Comparison of ENCODE assay signal across 22 mouse cellular contexts in genomic region chr11:99514098-99514497, GRCm38 (mm10). TPM values are rescaled to one million over a fixed set of nuclear protein-coding genes. Genes with fewer than 3 reads are reported as not detected.
DNase-seq lines count a peak whose midpoint lies in the region; ATAC-seq and TF ChIP-seq lines count a peak whose summit lies in the region.
"Had no signal": no experiment of that assay in that cellular context is flagged by ENCODE, and none has a peak within 500 bp of the region (broad histone marks: within the 10 kb centered on the region; RNA-seq: fewer than 3 reads in every experiment).

No protein-coding gene starts in this region.

- DNase-seq in kidney, postnatal 10 days, result peak; percentile 8
- DNase-seq in kidney, postnatal 4 days, result no peak
- DNase-seq in lung, embryonic 14.5 days, result peak; percentile 58
- no peak for DNase-seq in gastrocnemius, postnatal 36 days
- DNase-seq in embryo, embryonic 9.5 days (ENCODE audit: extremely low spot score), result no peak
- DNase-seq: cerebellum, adult 2 months; cerebellum, postnatal 36 days; gastrocnemius, postnatal 10 days; heart, adult 2 months; heart, postnatal 36 days; kidney, postnatal 25 days had no signal

- H3K4me3 ChIP-seq in intestine, embryonic 16.5 days (ENCODE audit: low read length), result no peak overlapping the region
- H3K4me3 ChIP-seq in lung, embryonic 14.5 days (ENCODE audit: low read depth, low read length), result no peak overlapping the region
- H3K4me3 ChIP-seq in stomach, embryonic 14.5 days (ENCODE audit: low read depth, low read length), result no peak overlapping the region
- H3K4me3 ChIP-seq: forebrain, embryonic 12.5 days; heart, adult 2 months; neural tube, embryonic 15.5 days had no signal

- intact Hi-C loops in gastrocnemius, postnatal 36 days (cut with DNase I), result no loop called here

- no peaks in the 10 kb centered on the region for H3K36me3 ChIP-seq in intestine, embryonic 16.5 days (ENCODE audit: control insufficient read depth, insufficient read depth, low read length)
- no peaks in the 10 kb centered on the region for H3K36me3 ChIP-seq in lung, embryonic 14.5 days (ENCODE audit: insufficient read depth)
- H3K36me3 ChIP-seq in stomach, embryonic 14.5 days (ENCODE audit: control insufficient read depth, insufficient read depth, low read length), result no peaks in the 10 kb centered on the region
- H3K36me3 ChIP-seq: forebrain, embryonic 12.5 days; neural tube, embryonic 15.5 days had no signal

- peak; percentile 52; the same call in 1 of the 2 replicates for ATAC-seq in intestine, embryonic 16.5 days
- 0 out of 2 replicates have a peak, but pooled peaks have one; percentile 17 for ATAC-seq in lung, embryonic 14.5 days (ENCODE audit: insufficient read depth)
- peak; percentile 67; the same call in 1 of the 2 replicates for ATAC-seq in stomach, embryonic 14.5 days (ENCODE audit: insufficient number of reproducible peaks, insufficient read depth, low FRiP score, low read depth)
- ATAC-seq: hindbrain, embryonic 16.5 days; midbrain, embryonic 16.5 days had no signal

- no peaks in the 10 kb centered on the region for H3K27me3 ChIP-seq in intestine, embryonic 16.5 days (replicated peaks; ENCODE audit: control insufficient read depth, insufficient read depth, low read length)
- no peaks in the 10 kb centered on the region for H3K27me3 ChIP-seq in lung, embryonic 14.5 days (ENCODE audit: insufficient read depth, low read length)
- no peaks in the 10 kb centered on the region for H3K27me3 ChIP-seq in stomach, embryonic 14.5 days (ENCODE audit: control insufficient read depth, insufficient read depth, low read length)
- H3K27me3 ChIP-seq: forebrain, embryonic 12.5 days; neural tube, embryonic 15.5 days had no signal

- no peak overlapping the region for H3K4me2 ChIP-seq in intestine, embryonic 16.5 days (ENCODE audit: low read depth, low read length)
- H3K4me2 ChIP-seq in lung, embryonic 14.5 days, result no peak overlapping the region
- no peak overlapping the region for H3K4me2 ChIP-seq in stomach, embryonic 14.5 days (replicated peaks; ENCODE audit: low read depth, low read length)
- H3K4me2 ChIP-seq: forebrain, embryonic 12.5 days; liver, embryonic 11.5 days; neural tube, embryonic 15.5 days had no signal

- no peak overlapping the region for H3K9ac ChIP-seq in intestine, embryonic 16.5 days (ENCODE audit: low read depth, low read length)
- no peak overlapping the region for H3K9ac ChIP-seq in lung, embryonic 14.5 days
- no peak overlapping the region for H3K9ac ChIP-seq in stomach, embryonic 14.5 days (replicated peaks; ENCODE audit: low read depth, low read length)
- H3K9ac ChIP-seq: forebrain, embryonic 12.5 days; neural tube, embryonic 15.5 days had no signal

- H3K9me3 ChIP-seq in intestine, embryonic 16.5 days (ENCODE audit: control insufficient read depth, low read length), result no peaks in the 10 kb centered on the region
- H3K9me3 ChIP-seq in lung, embryonic 14.5 days (ENCODE audit: low read depth, low read length), result no peaks in the 10 kb centered on the region
- no peaks in the 10 kb centered on the region for H3K9me3 ChIP-seq in stomach, embryonic 14.5 days (ENCODE audit: control insufficient read depth, low read depth, low read length)
- H3K9me3 ChIP-seq: forebrain, embryonic 12.5 days; neural tube, embryonic 15.5 days had no signal

- TF ChIP-seq CTCF in lung, embryonic 14.5 days (IDR thresholded peaks at IDR 0.05; ENCODE audit: low read depth), result no peak

- H3K4me1 ChIP-seq in intestine, embryonic 16.5 days (ENCODE audit: control insufficient read depth, insufficient read depth, low read length), result no peaks in the 10 kb centered on the region
- H3K4me1 ChIP-seq in lung, embryonic 14.5 days (ENCODE audit: insufficient read depth), result no peaks in the 10 kb centered on the region
- H3K4me1 ChIP-seq in stomach, embryonic 14.5 days (ENCODE audit: control insufficient read depth, insufficient read depth, low read length), result no peaks in the 10 kb centered on the region
- H3K4me1 ChIP-seq: forebrain, embryonic 12.5 days; neural tube, embryonic 15.5 days had no signal

- WGBS in intestine, embryonic 16.5 days, result 63% methylated on average over 8 of the region's 8 CpGs
- WGBS in lung, embryonic 14.5 days, result 60% methylated on average over 8 of the region's 8 CpGs
- 62% methylated on average over 8 of the region's 8 CpGs for WGBS in stomach, embryonic 14.5 days

- no peak overlapping the region for H3K27ac ChIP-seq in intestine, embryonic 16.5 days (ENCODE audit: low read length)
- H3K27ac ChIP-seq in lung, embryonic 14.5 days (ENCODE audit: low read depth), result peak overlapping the region; percentile 51
- peak overlapping the region; percentile 34; the same call in 1 of the 2 replicates for H3K27ac ChIP-seq in stomach, embryonic 14.5 days (ENCODE audit: low read length)
- H3K27ac ChIP-seq: forebrain, embryonic 12.5 days; heart, adult 2 months; neural tube, embryonic 15.5 days had no signal

RNA-seq across cellular contexts. Expression of gene Krt39, which starts 7.0 kb away (rescaled TPM):
- not detected in 2 replicates for polyA plus RNA-seq in intestine, embryonic 16.5 days (2015; fragmentation: Nextera tagmentation; extraction: Ambion mirVana)
- not detected in 2 replicates for polyA plus RNA-seq in lung, embryonic 14.5 days (2014; fragmentation: Nextera tagmentation; extraction: Ambion mirVana)
- polyA plus RNA-seq in stomach, embryonic 14.5 days (2014; fragmentation: Nextera tagmentation; extraction: Ambion mirVana), result not detected in 2 replicates
- total RNA-seq in gastrocnemius, postnatal 36 days (2021), result not detected
- total RNA-seq: gastrocnemius, postnatal 10 days; heart, adult 2 months; heart, postnatal 36 days; layer of hippocampus, postnatal 10 days had no signal
- polyA plus RNA-seq: C2C12; cerebellum, adult 2 months; forebrain, embryonic 12.5 days; heart, adult 2 months; heart, embryonic 14.5 days; hindbrain, embryonic 16.5 days; liver, embryonic 11.5 days; midbrain, embryonic 16.5 days; neural tube, embryonic 15.5 days had no signal

RNA-seq across cellular contexts. Expression of gene Krt23, which starts 21.2 kb away (rescaled TPM):
- polyA plus RNA-seq in intestine, embryonic 16.5 days (2015; fragmentation: Nextera tagmentation; extraction: Ambion mirVana), result 18.4 and 19.6 TPM in 2 replicates
- 4.0 and 4.4 TPM in 2 replicates for polyA plus RNA-seq in lung, embryonic 14.5 days (2014; fragmentation: Nextera tagmentation; extraction: Ambion mirVana)
- 18.3 and 21.4 TPM in 2 replicates for polyA plus RNA-seq in stomach, embryonic 14.5 days (2014; fragmentation: Nextera tagmentation; extraction: Ambion mirVana)
- not detected for total RNA-seq in gastrocnemius, postnatal 36 days (2021)
- total RNA-seq: heart, adult 2 months; heart, postnatal 36 days; layer of hippocampus, postnatal 10 days had no signal
- polyA plus RNA-seq: C2C12; heart, embryonic 14.5 days had no signal

RNA-seq across cellular contexts. Expression of gene Krt40, which starts 28.9 kb away (rescaled TPM):
- not detected in 2 replicates for polyA plus RNA-seq in intestine, embryonic 16.5 days (2015; fragmentation: Nextera tagmentation; extraction: Ambion mirVana)
- polyA plus RNA-seq in lung, embryonic 14.5 days (2014; fragmentation: Nextera tagmentation; extraction: Ambion mirVana), result 0.17 TPM in 1 of 2 replicates, not detected in the other
- polyA plus RNA-seq in stomach, embryonic 14.5 days (2014; fragmentation: Nextera tagmentation; extraction: Ambion mirVana), result not detected in 2 replicates
- not detected for total RNA-seq in gastrocnemius, postnatal 36 days (2021)
- total RNA-seq: gastrocnemius, postnatal 10 days; heart, adult 2 months; heart, postnatal 36 days; layer of hippocampus, postnatal 10 days had no signal
- polyA plus RNA-seq: C2C12; cerebellum, adult 2 months; forebrain, embryonic 12.5 days; heart, adult 2 months; heart, embryonic 14.5 days; hindbrain, embryonic 16.5 days; limb, embryonic 11.5 days; midbrain, embryonic 16.5 days; neural tube, embryonic 15.5 days had no signal

RNA-seq across cellular contexts. Expression of gene Krtap3-3, which starts 36.6 kb away (rescaled TPM):
- polyA plus RNA-seq in intestine, embryonic 16.5 days (2015; fragmentation: Nextera tagmentation; extraction: Ambion mirVana), result not detected in 2 replicates
- polyA plus RNA-seq in lung, embryonic 14.5 days (2014; fragmentation: Nextera tagmentation; extraction: Ambion mirVana), result not detected in 2 replicates
- polyA plus RNA-seq in stomach, embryonic 14.5 days (2014; fragmentation: Nextera tagmentation; extraction: Ambion mirVana), result not detected in 2 replicates
- not detected for total RNA-seq in gastrocnemius, postnatal 36 days (2021)
- total RNA-seq: gastrocnemius, postnatal 10 days; heart, adult 2 months; heart, postnatal 36 days; layer of hippocampus, postnatal 10 days had no signal
- polyA plus RNA-seq: C2C12; cerebellum, adult 2 months; forebrain, embryonic 12.5 days; heart, adult 2 months; heart, embryonic 14.5 days; hindbrain, embryonic 16.5 days; limb, embryonic 11.5 days; liver, embryonic 11.5 days; midbrain, embryonic 16.5 days; neural tube, embryonic 15.5 days had no signal

RNA-seq across cellular contexts. Expression of gene Krtap3-2, which starts 42.6 kb away (rescaled TPM):
- not detected in 2 replicates for polyA plus RNA-seq in intestine, embryonic 16.5 days (2015; fragmentation: Nextera tagmentation; extraction: Ambion mirVana)
- not detected in 2 replicates for polyA plus RNA-seq in lung, embryonic 14.5 days (2014; fragmentation: Nextera tagmentation; extraction: Ambion mirVana)
- polyA plus RNA-seq in stomach, embryonic 14.5 days (2014; fragmentation: Nextera tagmentation; extraction: Ambion mirVana), result not detected in 2 replicates
- not detected for total RNA-seq in gastrocnemius, postnatal 36 days (2021)
- total RNA-seq: gastrocnemius, postnatal 10 days; heart, adult 2 months; heart, postnatal 36 days; layer of hippocampus, postnatal 10 days had no signal
- polyA plus RNA-seq: C2C12; cerebellum, adult 2 months; forebrain, embryonic 12.5 days; heart, adult 2 months; heart, embryonic 14.5 days; hindbrain, embryonic 16.5 days; limb, embryonic 11.5 days; liver, embryonic 11.5 days; midbrain, embryonic 16.5 days; neural tube, embryonic 15.5 days had no signal

Comparison
In these comparisons a context has a peak if more than half of its experiments do, and no peak if none do; other contexts are left out.
1. DNase-seq: peak in kidney, postnatal 10 days (single experiment) and lung, embryonic 14.5 days (single experiment); none in kidney, postnatal 4 days (0 of 2), gastrocnemius, postnatal 36 days (0 of 2) and embryo, embryonic 9.5 days (single experiment).
2. ATAC-seq: peak in every context shown above with its lines; median percentile 67 in stomach, embryonic 14.5 days; 52 in intestine, embryonic 16.5 days; 17 in lung, embryonic 14.5 days.